Mouse (Mus musculus) E14TG2a.4 (cell line): Measurements from ENCODE around the gene Crtap.

Experiments used
- CTCF ChIP-seq: conservative IDR thresholded peaks from 2 replicates; pipeline ENCODE4 v1.5.1; 2014; ENCODE audit warnings: low read length
- POU5F1 ChIP-seq: IDR thresholded peaks from 2 replicates; pipeline ENCODE4 v1.6.1; 2014; ENCODE audit warnings: low read length, borderline replicate concordance

- TF ChIP-seq CTCF (no peak), POU5F1 (no peak)
Measured at GRCm38 (mm10) chr9:114428103-114428834, 37.8 kb upstream of the Crtap start.
